ENCODE assay signal across 32 mouse cellular contexts in genomic region chr11:43608440-43608839, GRCm38 (mm10). TPM values are rescaled to one million over a fixed set of nuclear protein-coding genes. Genes with fewer than 3 reads are reported as not detected.
DNase-seq lines count a peak whose midpoint lies in the region; ATAC-seq and TF ChIP-seq lines count a peak whose summit lies in the region.
"Had no signal": no experiment of that assay in that cellular context is flagged by ENCODE, and none has a peak within 500 bp of the region (broad histone marks: within the 10 kb centered on the region; RNA-seq: fewer than 3 reads in every experiment).

No protein-coding gene starts in this region.

- H3K27me3 ChIP-seq in hindbrain, embryonic 13.5 days, result no peaks in the 10 kb centered on the region
- no peaks in the 10 kb centered on the region for H3K27me3 ChIP-seq in hindbrain, embryonic 10.5 days (ENCODE audit: insufficient read depth, poor library complexity, severe bottlenecking)
- H3K27me3 ChIP-seq in Patski, result no peaks in the 10 kb centered on the region
- no peaks in the 10 kb centered on the region for H3K27me3 ChIP-seq in hindbrain, embryonic 14.5 days (ENCODE audit: control insufficient read depth, insufficient read depth, low read length)
- H3K27me3 ChIP-seq: heart, embryonic 13.5 days; liver, embryonic 15.5 days; lung, embryonic 15.5 days; megakaryocyte, embryonic 14.5 days had no signal

- H3K9ac ChIP-seq in hindbrain, embryonic 13.5 days, result no peak overlapping the region
- no peak overlapping the region for H3K9ac ChIP-seq in hindbrain, embryonic 14.5 days
- H3K9ac ChIP-seq: heart, embryonic 13.5 days; liver, embryonic 15.5 days; lung, embryonic 15.5 days had no signal

- in situ Hi-C loops in Patski (cut with MboI; ENCODE audit: low pct_unique_long_range_greater_than_20kb), result no loop called here

- H3K36me3 ChIP-seq in hindbrain, embryonic 13.5 days, result no peaks in the 10 kb centered on the region
- H3K36me3 ChIP-seq in hindbrain, embryonic 10.5 days, result no peaks in the 10 kb centered on the region
- H3K36me3 ChIP-seq in hindbrain, embryonic 14.5 days (replicated peaks; ENCODE audit: control insufficient read depth, insufficient read depth), result no peaks in the 10 kb centered on the region
- H3K36me3 ChIP-seq: embryonic facial prominence, embryonic 10.5 days; forebrain, embryonic 10.5 days; heart, embryonic 13.5 days; limb, embryonic 10.5 days; liver, embryonic 15.5 days; lung, embryonic 15.5 days had no signal

- POLR2A ChIA-PET in Patski (lab: Charles Lee), result interaction anchor here (0.6 kb wide), 2 partner anchors 40 to 119 kb away, joined by 3 to 4 read pairs; no protein-coding TSS in a partner anchor

- no peak for TF ChIP-seq CTCF in Patski (IDR thresholded peaks at IDR 0.05)

- peaks cover 21% of the 10 kb centered on the region for H3K4me1 ChIP-seq in hindbrain, embryonic 13.5 days (replicated peaks)
- peaks cover 10% of the 10 kb centered on the region for H3K4me1 ChIP-seq in hindbrain, embryonic 10.5 days (replicated peaks)
- peaks cover 7% of the 10 kb centered on the region; the same call in 1 of the 2 replicates for H3K4me1 ChIP-seq in hindbrain, embryonic 14.5 days (replicated peaks; ENCODE audit: control insufficient read depth, insufficient read depth, low read length)
- H3K4me1 ChIP-seq: liver, embryonic 15.5 days had no signal

- H3K4me2 ChIP-seq in hindbrain, embryonic 13.5 days, result no peak overlapping the region
- H3K4me2 ChIP-seq in hindbrain, embryonic 14.5 days (replicated peaks), result no peak overlapping the region
- H3K4me2 ChIP-seq: heart, embryonic 13.5 days; liver, embryonic 15.5 days; lung, embryonic 15.5 days had no signal

- peak overlapping the region; percentile 58 for H3K27ac ChIP-seq in hindbrain, embryonic 13.5 days
- H3K27ac ChIP-seq in hindbrain, embryonic 10.5 days, result no peak overlapping the region
- peak overlapping the region; percentile 66; the same call in 1 of the 2 replicates for H3K27ac ChIP-seq in hindbrain, embryonic 14.5 days
- H3K27ac ChIP-seq: embryonic facial prominence, embryonic 10.5 days; forebrain, embryonic 10.5 days; heart, adult 2 months; heart, embryonic 13.5 days; limb, embryonic 10.5 days; liver, embryonic 15.5 days; lung, embryonic 15.5 days had no signal

- H3K4me3 ChIP-seq in hindbrain, embryonic 13.5 days, result no peak overlapping the region
- H3K4me3 ChIP-seq in hindbrain, embryonic 10.5 days, result no peak overlapping the region
- H3K4me3 ChIP-seq in hindbrain, embryonic 14.5 days (replicated peaks; ENCODE audit: low read length), result no peak overlapping the region
- H3K4me3 ChIP-seq: embryonic facial prominence, embryonic 10.5 days; forebrain, embryonic 10.5 days; heart, adult 2 months; heart, embryonic 13.5 days; limb, embryonic 10.5 days; liver, embryonic 15.5 days; lung, embryonic 15.5 days; megakaryocyte, embryonic 14.5 days had no signal

- CTCF ChIA-PET in Patski (lab: Charles Lee), result interaction anchor here (0.9 to 2.2 kb wide), 3 partner anchors 36 to 115 kb away, joined by 3 to 6 read pairs (median 3); no protein-coding TSS in a partner anchor

- no peak for ATAC-seq in hindbrain, embryonic 13.5 days (ENCODE audit: low FRiP score)
- ATAC-seq in Patski, result no peak
- peak; percentile 51; the same call in 1 of the 2 replicates for ATAC-seq in hindbrain, embryonic 14.5 days (ENCODE audit: low FRiP score)

- DNase-seq in hindbrain, embryonic 10.5 days (ENCODE audit: low spot score), result no peak
- peak; percentile 46 for DNase-seq in Patski (ENCODE audit: low read depth, low spot score)
- peak; percentile 65 for DNase-seq in hindbrain, embryonic 14.5 days (ENCODE audit: low spot score)
- DNase-seq in retina, embryonic 14.5 days (ENCODE audit: low spot score), result peak; percentile 43
- no peak for DNase-seq in thymus, postnatal 4 days
- no peak for DNase-seq in gastrocnemius, postnatal 4 days (ENCODE audit: low spot score in 2 of 2)
- DNase-seq: adrenal gland, adult 2 months; cerebellum, adult 11-12 months; cerebellum, postnatal 10 days; gastrocnemius, postnatal 10 days; heart, adult 2 months; heart, postnatal 14 days; kidney, adult 2 months; kidney, postnatal 10 days; liver; lung, postnatal 36 days; right cerebral cortex, postnatal 14 days had no signal

- WGBS in hindbrain, embryonic 13.5 days, result 25% methylated on average over 3 of the region's 3 CpGs
- WGBS in hindbrain, embryonic 10.5 days, result 78% methylated on average over 3 of the region's 3 CpGs
- 27% methylated on average over 3 of the region's 3 CpGs for WGBS in hindbrain, embryonic 14.5 days

- no peaks in the 10 kb centered on the region for H3K9me3 ChIP-seq in hindbrain, embryonic 13.5 days
- no peaks in the 10 kb centered on the region for H3K9me3 ChIP-seq in hindbrain, embryonic 10.5 days
- H3K9me3 ChIP-seq in hindbrain, embryonic 14.5 days (ENCODE audit: control insufficient read depth, low read length), result no peaks in the 10 kb centered on the region
- H3K9me3 ChIP-seq: embryonic facial prominence, embryonic 10.5 days; forebrain, embryonic 10.5 days; heart, embryonic 13.5 days; limb, embryonic 10.5 days; liver, embryonic 15.5 days; lung, embryonic 15.5 days; megakaryocyte, embryonic 14.5 days had no signal

RNA-seq across cellular contexts. Expression of gene Fabp6, which starts 7.1 kb away (rescaled TPM):
- not detected in 2 replicates for polyA plus RNA-seq in hindbrain, embryonic 13.5 days (2015; fragmentation: Nextera tagmentation; extraction: Ambion mirVana)
- not detected in 2 replicates for polyA plus RNA-seq in hindbrain, embryonic 10.5 days (2016; fragmentation: Nextera tagmentation; extraction: Ambion mirVana)
- 0.27 TPM for polyA plus RNA-seq in Patski (2021)
- not detected in 2 replicates for polyA plus RNA-seq in hindbrain, embryonic 14.5 days (2014; fragmentation: Nextera tagmentation; extraction: Ambion mirVana)
- not detected for total RNA-seq in gastrocnemius, postnatal 4 days (2021)
- total RNA-seq: adrenal gland, adult 2 months; adrenal gland, postnatal 4 days; ES-E14; gastrocnemius, postnatal 10 days; heart, adult 2 months; heart, postnatal 14 days; layer of hippocampus, adult 18-20 months; layer of hippocampus, postnatal 14 days; monocyte, adult 5-6 weeks had no signal
- polyA plus RNA-seq: adrenal gland, adult 2 months; cortical plate, adult 2 months; embryonic facial prominence, embryonic 10.5 days; forebrain, embryonic 10.5 days; heart, adult 2 months; heart, embryonic 13.5 days; kidney, adult 2 months; limb, embryonic 10.5 days; liver, embryonic 15.5 days; lung, embryonic 15.5 days; neural tube, embryonic 11.5 days had no signal

RNA-seq across cellular contexts. Expression of gene 4933415A04Rik, which starts 21.6 kb away (rescaled TPM):
- 6.1 and 7.2 TPM in 2 replicates for polyA plus RNA-seq in hindbrain, embryonic 13.5 days (2015; fragmentation: Nextera tagmentation; extraction: Ambion mirVana)
- 10.4 and 12.8 TPM in 2 replicates for polyA plus RNA-seq in hindbrain, embryonic 10.5 days (2016; fragmentation: Nextera tagmentation; extraction: Ambion mirVana)
- 1.8 TPM for polyA plus RNA-seq in Patski (2021)
- 2.2 and 3.3 TPM in 2 replicates for polyA plus RNA-seq in hindbrain, embryonic 14.5 days (2014; fragmentation: Nextera tagmentation; extraction: Ambion mirVana)
- total RNA-seq in gastrocnemius, postnatal 4 days (2021), result 1 to 10 TPM in 1 of 2 experiments, under 1 TPM in 1; 0.73 to 1.0 TPM
- total RNA-seq: monocyte, adult 5-6 weeks had no signal

Comparison
In these comparisons a context has a peak if more than half of its experiments do, and no peak if none do; other contexts are left out.
1. DNase-seq: peak in Patski (single experiment), hindbrain, embryonic 14.5 days (single experiment) and retina, embryonic 14.5 days (single experiment); none in hindbrain, embryonic 10.5 days (single experiment), thymus, postnatal 4 days (single experiment) and gastrocnemius, postnatal 4 days (0 of 2).